Mouse (Mus musculus) urinary bladder, adult 2 months (tissue): ENCODE measurements around the gene Pole3. TPM values are rescaled to one million over a fixed set of nuclear protein-coding genes. Genes with fewer than 3 reads are reported as not detected.
"Not testable (repeated sequence)": the region's sequence is repeated elsewhere in the genome, so short reads cannot be mapped to it uniquely, and the experiment has no call there.

Experiments
- DNase-seq: peaks from one replicate; pipeline ENCODE4 v3.0.0; 2022; ENCODE audit warnings: low spot score
- polyA plus RNA-seq: library from polyadenylated mRNA; depleted of rRNA; stranded (reverse); fragments of >200 nt; gene quantifications from 2 replicates; pipeline ENCODE4 v1.2.3, GENCODE M21; 2012; rRNA removed

Pole3 gene
- polyA plus RNA-seq, 1 experiment: 32.1 TPM

DNA sequence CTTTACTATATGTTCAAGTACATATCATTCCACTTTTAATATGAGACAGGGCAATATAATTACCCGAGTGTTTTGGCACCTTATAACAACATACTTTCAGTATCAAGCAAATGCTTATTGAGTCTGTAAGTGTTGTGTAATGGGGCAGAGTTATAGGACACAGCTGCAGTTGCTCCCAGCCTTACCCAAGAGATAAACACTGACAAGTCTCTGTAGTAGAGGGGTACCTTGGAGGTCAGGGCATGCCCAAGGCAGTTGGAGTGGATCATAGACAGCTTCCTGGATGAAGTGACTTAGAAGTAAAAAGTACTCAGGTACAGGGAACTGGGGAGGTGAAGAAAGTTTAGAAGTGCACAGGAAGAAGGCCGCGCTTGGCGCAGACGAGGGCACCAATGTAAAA lies 37.7 kb downstream of the Pole3 start:
- DNase-seq: no peak

DNA sequence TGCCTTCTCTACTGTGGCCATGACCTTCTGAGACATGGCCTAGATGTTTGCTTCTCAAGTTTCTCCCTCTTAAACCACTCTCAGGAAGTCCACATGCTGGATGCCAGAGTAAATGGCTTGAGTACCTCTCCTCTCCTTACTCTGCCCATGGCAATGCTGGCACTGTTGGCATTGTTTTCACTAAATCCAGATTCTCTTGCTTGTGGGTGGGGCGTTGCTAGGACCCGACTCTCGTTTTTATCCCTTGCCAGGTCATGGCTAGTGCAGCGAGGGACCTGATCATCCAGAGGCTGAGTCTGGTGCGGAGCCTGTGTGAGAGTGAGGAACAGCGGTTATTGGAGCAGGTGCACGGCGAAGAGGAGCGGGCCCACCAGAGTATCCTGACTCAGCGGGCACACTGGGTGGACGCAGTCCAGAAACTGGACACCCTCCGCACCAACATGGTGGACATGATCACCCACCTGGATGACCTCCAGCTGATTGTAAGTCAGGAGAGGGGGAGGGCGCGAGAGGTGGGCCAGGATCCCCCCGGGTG lies 38.6 kb downstream of the Pole3 start:
- no peak for DNase-seq

DNA sequence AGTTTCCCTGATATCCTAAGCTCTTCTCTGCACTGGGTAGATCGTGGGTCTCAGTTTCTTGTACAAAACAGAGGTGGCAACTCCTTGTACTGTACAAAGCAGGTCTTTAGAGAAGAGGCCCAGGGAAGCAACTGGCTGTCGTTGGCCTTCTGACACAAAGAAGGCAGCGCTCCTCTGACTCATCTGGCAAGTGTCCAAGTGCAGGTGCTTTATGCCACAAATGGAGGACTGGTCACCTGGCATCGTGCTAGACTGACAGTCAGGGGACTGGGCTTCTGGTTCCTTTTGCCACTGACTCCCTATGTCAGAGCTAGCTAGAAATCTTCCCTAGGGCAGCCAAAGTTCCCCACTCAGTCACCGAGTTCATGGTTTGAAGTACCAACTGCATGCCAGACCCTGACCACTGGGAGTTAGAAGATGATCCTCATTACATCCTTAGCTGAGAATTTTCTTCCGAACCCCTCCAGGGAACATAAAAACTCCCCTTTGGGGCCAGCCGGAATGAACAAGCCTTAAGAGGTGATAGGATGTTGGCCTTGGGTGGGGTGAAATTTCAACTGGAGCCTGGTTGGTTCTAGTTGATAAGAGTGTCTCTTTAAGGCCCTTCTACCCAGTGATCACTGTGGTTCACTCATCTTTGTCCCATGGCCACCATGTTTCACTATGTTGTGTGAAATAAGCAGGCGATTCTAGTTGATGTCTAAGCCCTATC lies 39.3 kb downstream of the Pole3 start:
- no peak for DNase-seq

DNA sequence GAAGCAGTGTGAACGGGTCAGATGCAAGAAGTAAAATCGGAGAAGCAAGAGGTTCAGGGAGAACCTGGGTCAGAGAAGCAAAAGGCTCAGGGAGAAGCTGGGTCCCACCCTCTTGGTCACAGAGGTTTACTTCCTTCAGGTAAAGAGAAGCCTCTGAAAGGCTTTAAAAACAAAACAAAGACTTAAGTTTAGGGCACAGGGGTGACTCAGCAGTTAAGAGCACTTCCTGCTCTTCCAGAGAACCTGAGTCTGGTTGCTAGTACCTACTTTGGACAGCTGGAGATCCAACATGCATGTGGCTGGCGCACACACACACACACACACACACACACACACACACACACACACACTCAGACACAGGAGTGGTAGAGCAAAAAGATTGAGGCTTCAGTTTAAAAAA lies 39.9 kb downstream of the Pole3 start:
- DNase-seq: no peak

DNA sequence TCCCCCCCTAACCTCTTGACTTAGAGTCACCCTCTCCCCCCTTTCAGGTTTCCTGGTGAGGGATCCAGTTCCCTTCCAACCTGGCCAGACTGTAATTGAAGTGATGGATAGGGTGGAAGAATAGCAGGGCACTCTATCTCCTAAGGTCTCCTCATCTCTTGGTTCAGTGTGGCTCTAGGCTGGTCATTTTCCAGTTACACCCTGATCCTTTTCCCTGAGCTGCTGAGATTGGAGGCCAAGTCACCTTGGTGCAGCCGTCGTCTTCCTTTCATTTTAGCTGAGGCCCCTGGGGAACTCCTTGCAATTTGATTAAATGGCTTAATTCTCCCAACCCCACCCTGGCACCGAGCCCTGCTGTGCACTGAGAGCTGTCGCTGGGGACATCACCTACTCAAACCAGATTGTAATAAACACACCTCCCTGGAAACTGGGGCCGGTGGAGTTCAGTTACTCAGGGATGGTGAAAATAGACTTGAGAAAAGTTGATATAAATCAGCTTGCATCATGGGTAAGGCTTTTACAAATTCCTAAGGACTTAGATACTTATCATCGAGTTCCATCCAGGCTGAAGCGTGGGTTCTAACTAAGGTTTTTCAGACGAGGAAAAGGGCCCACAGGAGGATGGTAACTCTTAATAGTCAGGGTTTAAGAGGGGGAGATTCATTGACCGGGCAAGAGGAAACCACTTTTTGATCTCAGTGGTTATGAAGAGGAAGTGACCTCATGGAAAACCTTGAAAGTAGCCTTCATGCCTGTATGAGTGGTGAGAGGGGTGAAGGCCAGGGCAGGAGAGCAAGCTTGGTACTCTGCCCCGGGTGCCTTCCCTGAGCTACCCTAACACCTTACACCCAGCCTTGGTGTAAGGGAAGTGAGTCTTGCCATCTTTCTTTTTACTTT lies 43.9 kb downstream of the Pole3 start:
- DNase-seq: no peak

DNA sequence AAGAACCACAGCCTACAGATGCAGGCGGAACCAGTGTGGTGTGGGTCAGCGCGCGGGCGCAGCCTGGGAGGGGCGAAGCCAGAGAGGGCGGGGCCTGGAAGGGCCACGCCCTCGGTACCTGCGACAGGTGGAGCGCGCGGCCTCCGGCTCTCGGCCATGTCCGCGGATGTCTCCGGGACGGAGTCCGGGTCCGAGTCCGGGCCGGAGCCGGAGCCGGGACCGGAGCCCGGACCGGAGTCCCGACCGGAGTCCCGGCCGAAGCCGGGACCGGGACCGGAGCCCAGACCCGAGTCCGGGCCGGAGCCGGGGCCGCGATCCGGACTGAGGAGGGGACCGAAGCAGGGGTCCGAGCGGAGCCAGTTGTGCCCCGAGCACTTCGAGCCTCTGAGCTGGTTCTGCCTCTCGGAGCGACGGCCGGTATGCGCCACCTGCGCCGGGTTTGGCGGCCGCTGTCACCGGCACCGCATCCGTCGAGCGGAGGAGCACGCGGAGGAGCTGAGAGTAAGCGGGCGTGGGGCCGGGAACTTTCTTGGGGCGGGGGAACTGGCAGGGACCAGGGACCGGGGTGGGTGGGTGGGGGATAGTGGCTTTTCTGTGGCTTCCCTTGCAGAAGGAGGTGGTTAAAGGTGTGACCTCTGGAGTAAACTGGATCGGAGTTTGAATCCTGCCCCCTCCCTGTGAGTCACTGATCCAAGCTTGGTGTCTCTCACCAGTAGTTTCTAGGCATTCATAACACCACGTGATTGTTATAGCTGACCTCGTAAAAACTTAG lies 44.7 kb downstream of the Pole3 start, which contains the start of gene Bspry:
Gene Bspry, plus strand, starts transcription at position 117 of the 772 bp plus-strand sequence.
- DNase-seq: peak; percentile 51

DNA sequence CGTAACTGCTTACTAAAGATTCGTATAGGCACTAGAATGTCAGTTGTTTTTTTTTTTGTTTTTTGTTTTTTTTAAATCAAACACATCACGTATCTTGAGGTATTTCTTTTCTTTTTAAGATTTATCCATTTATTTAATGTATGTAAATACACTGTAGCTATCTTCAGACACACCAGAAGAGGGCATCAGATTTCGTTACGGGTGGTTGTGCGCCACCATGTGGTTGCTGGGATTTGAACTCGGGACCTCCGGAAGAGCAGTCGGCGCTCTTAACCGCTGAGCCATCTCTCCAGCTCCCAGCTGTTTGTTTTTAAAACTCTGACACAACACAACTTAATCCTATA lies 45.3 kb downstream of the Pole3 start:
- not testable (repeated sequence) for DNase-seq

DNA sequence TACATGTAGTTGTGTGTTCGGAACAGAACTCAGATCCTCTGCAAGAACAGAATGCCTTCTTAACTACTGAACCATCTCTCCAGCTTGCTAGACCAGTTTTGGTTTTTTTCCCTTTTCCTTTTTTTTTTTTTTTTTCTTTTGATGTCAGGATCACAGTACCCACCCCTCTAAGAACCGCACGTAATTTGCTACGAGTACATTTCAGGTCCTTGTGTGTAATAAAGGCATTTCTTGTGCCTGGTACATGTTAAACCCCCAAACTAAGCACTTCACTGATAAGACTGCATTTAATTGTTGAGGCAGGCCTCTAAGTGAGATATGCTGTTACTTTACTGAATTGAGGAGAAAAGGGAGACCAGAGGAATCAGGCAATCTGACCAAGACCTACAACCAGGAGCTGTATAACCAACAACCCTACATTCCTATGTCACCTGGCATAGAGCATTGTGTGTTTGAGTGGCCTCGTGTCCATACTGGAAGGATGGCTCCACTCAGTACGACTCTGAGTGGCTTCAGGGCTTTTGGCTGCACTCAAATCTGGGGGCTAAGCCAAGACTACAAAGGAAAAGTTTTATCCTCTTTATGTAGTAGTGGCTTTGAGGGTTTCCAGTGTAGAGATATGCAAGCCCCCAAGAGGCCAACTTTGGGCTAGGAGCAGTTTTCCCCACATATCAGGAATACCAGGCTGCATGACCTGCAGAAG lies 47.2 kb downstream of the Pole3 start:
- no peak for DNase-seq

DNA sequence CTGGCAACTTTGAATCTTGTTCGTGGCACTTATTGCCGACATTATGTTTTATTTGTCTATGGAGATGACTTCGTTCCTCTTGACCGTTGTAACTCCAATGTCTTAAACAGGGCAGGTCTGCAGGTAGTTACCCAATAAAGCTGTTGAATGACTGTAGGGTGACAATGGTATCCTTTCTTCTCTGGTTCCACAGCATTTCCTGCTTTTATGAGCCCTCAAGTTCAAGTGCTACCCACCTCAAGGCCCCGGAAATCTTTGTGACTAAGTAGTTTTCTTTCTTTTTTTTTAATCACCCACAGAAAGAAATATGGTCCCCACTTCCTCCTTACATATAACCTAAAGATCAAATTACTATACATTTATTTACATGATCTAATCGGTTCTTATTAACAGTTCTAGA lies 49.1 kb downstream of the Pole3 start:
- DNase-seq: no peak

DNA sequence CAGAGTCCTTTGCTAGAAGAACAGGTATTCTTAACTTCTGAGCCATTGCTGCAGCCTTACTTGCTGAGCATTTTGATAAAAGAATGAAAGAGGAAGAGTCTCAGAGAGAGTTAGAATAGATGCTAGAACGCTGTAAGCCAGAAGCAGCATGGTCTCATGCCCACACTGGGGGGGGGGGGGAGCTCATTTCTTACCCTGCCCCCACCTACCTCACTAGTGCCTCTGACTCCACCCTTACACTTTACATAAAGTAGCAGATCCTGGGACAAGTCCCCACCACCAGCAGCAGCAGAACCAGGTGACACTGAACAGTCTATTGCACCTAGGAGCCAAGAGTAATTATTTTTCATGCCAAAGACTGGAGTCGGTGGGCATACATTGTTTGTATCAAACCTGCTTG lies 49.7 kb downstream of the Pole3 start:
- no peak for DNase-seq

Other genes with a start within 250 kb of the Pole3 start
- 25.5 and 25.9 TPM in 2 replicates for gene Fkbp15, start 164.5 kb downstream of the Pole3 start, polyA plus RNA-seq
- gene Slc31a1, start 164.3 kb downstream of the Pole3 start, polyA plus RNA-seq: 15.5 and 18.1 TPM in 2 replicates
- 72.6 and 74.0 TPM in 2 replicates for gene Cdc26, start 116.4 kb downstream of the Pole3 start, polyA plus RNA-seq
- gene Prpf4, start 116.3 kb downstream of the Pole3 start, polyA plus RNA-seq: 11.7 and 11.8 TPM in 2 replicates
- 0.08 and 0.19 TPM in 2 replicates for gene Rnf183, start 89.8 kb downstream of the Pole3 start, polyA plus RNA-seq
- gene Wdr31, start 54.2 kb downstream of the Pole3 start, polyA plus RNA-seq: 2.2 and 2.8 TPM in 2 replicates
- gene Bspry, start 45.0 kb downstream of the Pole3 start, polyA plus RNA-seq: 14.2 and 17.5 TPM in 2 replicates
- 6.6 and 6.7 TPM in 2 replicates for gene Hdhd3, start 21.6 kb downstream of the Pole3 start, polyA plus RNA-seq
- 32.0 and 34.9 TPM in 2 replicates for gene Alad, start 5.2 kb downstream of the Pole3 start, polyA plus RNA-seq
- 0.21 and 0.24 TPM in 2 replicates for gene 4933430I17Rik, start 301 bp upstream of the Pole3 start, polyA plus RNA-seq
- gene Rgs3, start 34.8 kb upstream of the Pole3 start, polyA plus RNA-seq: 56.4 and 57.0 TPM in 2 replicates